Mouse (Mus musculus): ENCODE measurements at regions not wholly inside any gene's neighbourhood (a gene's known extent, or its start where the extent isn't known, plus 50 kb on each side); places are given as distances from the start of the nearest gene placed in this dataset.
A peak's percentile ranks its signal among the peaks of the same experiment; 100 is the strongest.
"Not testable (repeated sequence)": the region's sequence is repeated elsewhere in the genome, so short reads cannot be mapped to it uniquely, and the experiment has no call there.

DNA sequence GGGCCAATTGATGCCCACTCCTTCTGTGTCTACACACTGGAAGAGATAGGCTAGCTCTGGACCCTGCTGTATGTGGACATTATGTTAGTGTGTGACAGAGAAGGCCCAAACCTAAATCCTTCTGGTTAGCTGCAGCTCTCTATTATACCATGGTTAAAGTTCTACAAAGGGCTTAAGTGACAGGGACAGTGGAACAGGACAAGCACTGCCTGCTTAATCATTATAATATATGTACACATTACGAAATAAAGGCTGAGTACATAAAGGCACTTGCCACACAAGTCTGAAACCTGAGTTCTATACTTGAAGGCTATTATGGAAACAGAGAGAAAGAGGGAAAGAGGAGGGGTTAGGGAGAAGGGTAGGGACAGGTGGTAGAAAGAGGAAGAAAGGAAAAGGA, 55.2 kb downstream of the Rdh14 start:
- DNase-seq (ENCODE audit: low spot score in 2 of 2): no peak

DNA sequence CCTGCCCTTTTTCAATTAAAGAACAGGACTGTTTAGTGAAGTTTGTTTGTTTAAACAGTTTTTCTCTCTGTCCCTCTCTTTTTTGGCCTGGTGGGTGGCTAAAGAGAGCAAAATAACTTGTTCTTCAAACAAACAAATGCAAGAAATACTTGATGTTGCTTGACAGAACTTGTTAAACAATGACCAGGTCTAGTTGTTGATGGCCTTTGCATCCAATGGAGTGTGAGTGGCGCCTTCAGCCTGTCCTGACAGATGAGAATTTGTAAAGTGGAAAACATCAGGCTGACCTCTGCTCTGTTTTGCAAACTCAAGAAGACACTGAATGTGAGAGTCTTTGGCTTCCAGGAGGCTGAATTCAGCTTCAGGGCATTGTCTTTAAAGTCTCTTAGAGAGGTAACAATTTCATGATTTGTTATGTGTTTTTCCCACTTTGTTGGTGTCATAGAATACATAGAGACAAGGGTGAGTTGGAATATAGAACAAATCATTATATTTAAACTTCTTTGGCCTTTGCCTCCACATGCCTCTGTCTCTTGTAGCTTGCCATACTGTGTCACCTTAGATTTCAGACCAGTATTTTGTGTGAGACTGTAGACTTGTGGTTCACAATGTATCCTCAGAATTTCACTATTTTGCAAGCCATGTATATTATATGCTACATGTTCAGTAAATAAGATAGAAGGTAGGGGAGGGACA, 67.5 kb downstream of the Rdh14 start:
- DNase-seq (ENCODE audit: low spot score in 2 of 2): no peak

DNA sequence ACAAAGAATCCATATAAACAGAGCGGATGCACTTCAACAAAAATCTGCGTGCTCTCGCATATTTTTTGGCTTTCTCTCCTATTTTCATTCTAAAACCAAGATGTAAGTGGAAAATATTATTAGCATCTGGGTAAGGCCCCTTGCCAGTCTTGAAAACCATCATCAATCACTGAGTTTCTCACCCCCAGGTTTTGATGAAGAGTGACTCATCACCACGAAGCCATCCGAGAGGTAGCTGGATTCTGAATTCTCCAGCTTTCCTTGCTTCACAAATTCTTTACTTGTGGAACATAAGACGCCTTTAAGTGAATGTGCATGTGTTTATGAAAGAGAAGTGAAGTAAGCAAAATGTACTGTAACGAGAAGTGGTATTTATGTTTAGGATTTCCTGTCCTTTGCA, 71.2 kb downstream of the Rdh14 start:
- DNase-seq (ENCODE audit: low spot score in 2 of 2): no peak

DNA sequence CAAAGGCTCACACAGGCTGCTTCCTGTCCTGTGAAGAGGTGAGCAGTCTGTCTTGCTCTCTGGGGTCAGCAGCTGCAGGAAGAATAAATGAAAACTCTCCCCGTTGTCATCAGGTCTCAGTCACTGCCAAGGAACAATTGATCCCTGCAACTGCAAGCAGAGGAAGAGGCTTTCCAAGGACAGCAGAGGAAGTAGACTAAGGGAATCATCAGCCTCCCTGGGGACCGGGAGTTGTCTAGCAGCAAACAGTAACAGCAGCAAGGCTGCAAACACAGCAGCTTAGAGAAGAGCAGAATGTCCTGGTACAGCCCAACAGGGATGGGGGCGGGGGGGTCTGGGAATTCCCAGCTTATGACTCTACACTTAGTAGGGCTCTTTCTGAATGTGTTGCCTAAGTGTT, 72.4 kb downstream of the Rdh14 start:
- DNase-seq (ENCODE audit: low spot score in 2 of 2): no peak

DNA sequence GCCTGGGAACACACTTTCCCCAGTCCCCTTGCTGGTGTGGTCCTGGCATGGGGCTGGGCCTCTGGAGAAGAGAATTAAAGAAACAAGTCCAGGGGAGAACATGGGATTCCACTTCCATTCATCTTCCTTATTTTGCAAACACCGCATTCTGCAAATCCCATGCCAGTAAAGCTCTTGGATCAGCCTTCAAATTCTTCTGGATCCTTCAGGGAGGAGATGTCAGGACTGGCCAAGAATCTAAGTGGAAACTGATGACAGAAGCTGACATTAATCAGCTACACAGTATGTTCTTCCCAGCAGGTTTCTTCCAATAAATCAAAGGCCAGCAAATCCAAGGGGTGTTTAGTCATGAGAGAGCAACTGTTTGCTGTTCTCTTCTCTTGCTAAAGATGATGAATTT, 83.4 kb downstream of the Rdh14 start:
- no peak for DNase-seq (ENCODE audit: low spot score in 2 of 2)

DNA sequence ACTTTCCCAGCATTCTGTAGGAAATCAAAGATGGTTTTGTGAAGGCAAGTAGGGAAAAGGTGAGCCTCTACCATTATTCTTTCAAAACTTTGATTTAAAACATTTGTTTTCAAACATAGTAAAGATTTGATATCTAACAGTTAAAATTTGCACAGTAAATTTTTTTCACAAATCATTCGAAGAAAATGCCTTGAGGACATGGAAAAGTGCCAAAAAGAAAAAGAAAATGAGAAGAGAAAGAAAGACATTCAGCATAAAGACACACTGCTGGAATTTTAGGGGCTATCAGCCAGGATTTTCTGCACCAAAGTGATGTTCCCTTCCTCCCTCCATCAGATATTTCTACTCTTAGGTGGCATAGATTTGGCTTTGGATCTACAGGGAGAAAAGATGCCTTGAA, 90.2 kb downstream of the Rdh14 start:
- no peak for DNase-seq (ENCODE audit: low spot score in 2 of 2)

DNA sequence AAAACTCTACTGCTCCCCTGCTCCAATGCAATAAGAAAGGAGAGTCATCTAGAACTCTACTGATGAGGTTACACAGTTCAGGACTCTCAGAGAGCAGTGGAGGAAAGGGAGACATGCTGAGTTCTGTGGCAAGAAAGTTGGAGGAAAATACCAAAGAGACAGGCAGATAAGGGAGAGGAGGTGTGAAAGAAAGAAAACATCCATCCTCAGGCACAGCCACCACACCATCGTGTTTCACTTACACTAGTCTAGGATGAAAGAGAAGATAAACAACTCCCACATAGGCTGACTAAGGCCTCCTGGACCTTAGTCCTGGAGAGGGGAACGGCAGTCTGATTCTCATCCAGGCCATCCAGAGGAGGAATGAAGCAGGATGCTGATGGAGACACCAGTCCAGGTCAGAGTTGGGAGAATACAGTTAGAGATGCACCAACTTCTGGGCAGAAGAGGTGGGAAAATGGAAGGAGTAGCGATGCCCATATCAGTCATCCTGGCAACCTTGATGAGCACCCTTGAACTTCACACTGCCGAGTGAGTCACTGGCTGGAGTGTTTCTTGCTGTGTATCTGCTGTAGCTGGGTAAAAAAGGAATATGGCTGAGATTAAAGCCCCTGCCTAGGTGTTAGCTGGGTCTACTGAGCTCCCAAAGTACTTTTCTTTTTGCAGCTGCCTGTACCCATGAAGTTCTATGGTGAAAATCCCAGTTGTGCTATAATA, 91.9 kb downstream of the Rdh14 start:
- no peak for DNase-seq (ENCODE audit: low spot score in 2 of 2)

DNA sequence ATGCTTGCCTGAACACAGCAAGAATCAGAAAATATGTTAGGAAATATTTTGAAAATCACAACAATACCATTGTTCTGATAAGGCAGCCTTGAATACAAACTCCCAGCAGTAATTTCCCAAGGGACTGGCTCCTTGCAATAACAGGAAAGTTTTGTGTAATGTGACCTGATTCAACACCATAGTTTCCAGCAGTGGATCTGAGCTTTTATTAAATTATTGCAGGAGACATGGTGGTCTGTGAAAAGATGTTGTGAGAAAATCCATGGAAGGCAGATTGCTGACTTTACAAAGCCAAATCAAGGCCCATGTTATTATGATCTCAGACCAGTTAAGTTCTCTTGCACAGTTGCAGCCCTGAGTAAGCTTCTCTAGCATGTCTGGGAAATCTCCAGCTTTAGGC, 116.1 kb downstream of the Rdh14 start:
- DNase-seq (ENCODE audit: low spot score in 2 of 2): no peak

DNA sequence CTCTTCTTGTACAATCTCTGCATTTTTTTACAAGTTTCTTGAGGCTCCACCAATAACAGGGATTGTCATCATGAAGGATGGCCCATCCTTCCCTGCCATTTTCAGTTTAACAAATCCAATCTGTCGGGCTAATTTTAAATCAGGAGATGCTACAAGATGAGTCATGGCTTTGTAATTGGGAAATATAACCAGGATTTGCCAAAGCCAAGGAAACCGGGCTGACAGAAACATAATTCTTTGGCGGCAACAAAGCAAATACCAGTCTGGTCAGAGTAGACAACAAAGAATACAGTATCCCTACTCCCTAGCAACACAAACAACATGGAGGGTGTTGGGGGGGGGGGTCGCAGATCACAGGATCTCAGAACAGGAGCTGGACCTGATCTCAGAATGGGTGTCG, 123.0 kb downstream of the Rdh14 start:
- no peak for DNase-seq (ENCODE audit: low spot score in 2 of 2)

DNA sequence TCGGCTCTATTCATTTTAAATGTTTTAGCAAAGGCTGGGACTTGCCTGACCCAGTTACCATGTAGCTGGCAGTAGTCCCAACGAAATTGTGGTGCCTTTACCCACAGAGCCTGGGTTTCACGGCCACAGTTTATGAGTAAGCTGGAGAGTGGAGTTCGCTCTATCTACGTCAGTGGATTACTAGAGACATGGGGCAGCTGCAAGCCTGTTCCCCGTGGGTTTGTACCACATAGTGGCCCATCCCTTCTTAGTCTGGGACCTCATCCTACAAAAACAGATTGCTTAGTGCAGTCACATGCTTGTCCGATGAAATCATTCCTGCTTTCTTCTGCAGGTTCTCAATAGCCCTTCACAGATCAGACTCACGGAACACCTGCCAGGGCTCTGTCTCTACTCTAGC, 123.7 kb downstream of the Rdh14 start:
- no peak for DNase-seq (ENCODE audit: low spot score in 2 of 2)

DNA sequence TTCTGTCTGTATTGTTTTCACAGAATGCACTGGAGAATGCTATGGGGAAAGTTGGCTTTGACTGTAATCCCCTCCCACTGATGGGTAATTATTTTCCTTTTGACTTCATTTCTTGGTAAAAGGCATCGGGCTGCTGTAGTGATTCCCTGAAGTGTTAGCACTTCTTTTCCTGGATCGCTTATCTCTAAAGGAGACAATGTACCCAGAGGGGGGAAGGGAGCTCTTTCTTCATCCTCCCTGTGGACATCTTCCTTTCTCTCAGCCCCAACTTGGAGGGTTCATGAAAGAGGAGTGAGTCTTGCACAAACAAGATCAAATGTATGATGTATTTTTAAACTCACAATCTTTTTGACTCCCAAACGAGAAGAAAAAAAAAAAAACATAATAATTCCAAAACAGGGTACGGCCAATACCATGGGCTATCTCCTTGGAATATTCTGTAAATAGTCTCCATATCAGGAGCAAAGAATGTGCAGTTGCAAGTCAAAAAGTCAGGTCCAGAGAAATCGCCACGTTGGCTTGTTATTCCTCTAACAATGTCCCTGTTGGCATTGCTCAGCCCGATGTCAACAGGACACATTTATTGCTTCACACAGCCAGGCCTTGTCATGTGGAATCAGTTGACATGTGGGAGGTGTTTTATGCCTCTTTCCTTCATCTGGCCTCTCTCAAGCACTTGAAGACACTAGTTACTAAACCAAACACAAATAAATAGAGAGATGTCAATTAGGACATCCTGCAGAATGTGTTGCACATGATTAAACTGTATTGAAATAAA, 134.1 kb downstream of the Rdh14 start:
- no peak for DNase-seq (ENCODE audit: low spot score in 2 of 2)

DNA sequence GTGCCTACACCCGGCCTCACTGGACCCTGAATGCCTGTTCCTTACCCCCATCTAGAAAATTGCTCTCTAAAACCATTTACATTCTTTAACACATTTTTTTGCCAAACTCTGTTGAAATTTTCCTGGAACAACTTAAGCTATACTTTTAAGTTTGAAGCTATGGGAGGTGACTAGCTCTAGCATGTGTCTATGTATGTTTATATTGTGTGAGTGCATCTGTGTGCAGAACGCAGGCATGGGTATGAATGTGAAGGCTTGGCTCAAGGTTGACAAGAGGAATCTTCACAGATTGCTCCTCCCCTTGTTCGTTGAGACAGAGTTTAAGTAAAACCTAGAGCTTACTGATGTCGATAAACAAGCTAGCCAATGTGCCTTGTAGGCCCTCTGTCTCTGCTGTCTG, 135.4 kb downstream of the Rdh14 start:
- no peak for DNase-seq (ENCODE audit: low spot score in 2 of 2)

DNA sequence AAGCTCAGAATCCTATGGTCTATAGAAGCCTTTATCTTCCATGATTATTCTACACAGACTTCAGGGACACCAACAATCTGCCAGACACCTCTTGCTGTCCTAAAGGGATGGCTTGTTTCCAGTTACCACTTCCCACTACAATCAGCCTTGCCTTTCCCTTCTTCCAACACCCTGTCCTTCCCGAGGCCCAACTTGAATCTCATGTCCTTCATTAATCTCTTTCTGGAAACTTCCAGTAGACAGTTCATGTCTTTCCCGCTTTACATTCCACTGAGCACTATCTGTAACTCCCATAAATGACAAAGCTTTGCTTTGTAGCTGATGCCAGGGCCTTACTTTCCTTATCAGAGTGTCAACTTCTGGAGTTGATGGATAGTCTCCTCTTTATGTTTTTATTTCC, 138.5 kb downstream of the Rdh14 start:
- no peak for DNase-seq (ENCODE audit: low spot score in 2 of 2)

DNA sequence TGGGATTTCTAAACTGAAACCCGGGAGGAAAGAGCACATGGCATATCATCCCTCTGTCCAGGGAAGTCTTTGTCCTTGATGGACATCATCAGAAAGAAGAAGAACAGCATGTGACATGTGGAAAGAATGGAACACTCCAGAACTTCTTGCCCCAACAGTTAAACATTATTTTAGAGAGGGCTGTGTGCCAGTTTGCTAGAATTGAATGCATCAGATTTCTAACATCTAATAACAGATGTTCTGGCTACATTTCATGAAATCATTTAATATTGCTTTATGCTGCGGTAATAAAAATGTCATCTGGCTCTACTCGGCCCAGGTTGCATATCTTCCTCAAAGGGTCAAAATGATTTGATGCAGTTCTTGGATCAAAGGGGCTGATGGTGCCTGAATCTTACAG, 140.4 kb downstream of the Rdh14 start:
- no peak for DNase-seq (ENCODE audit: low spot score in 2 of 2)

DNA sequence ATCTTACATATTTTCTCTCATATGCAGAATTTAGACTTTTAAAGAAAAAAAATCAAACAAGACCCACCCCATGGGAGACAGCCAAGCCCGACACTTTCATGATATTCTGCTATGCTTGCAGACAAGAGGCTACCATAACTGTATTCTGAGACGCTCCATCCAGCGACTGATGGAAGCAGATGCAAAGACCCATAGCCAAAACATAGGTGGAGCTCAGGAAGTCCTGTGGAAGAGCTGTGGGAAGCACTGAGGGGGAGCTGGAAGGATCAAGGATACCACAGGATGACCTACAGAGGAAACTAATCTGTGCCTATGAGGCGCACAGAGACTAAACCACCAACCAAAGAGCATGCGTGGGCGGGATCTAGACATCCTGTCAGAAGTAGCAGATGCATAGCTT, 143.4 kb downstream of the Rdh14 start:
- DNase-seq (ENCODE audit: low spot score in 2 of 2): no peak

DNA sequence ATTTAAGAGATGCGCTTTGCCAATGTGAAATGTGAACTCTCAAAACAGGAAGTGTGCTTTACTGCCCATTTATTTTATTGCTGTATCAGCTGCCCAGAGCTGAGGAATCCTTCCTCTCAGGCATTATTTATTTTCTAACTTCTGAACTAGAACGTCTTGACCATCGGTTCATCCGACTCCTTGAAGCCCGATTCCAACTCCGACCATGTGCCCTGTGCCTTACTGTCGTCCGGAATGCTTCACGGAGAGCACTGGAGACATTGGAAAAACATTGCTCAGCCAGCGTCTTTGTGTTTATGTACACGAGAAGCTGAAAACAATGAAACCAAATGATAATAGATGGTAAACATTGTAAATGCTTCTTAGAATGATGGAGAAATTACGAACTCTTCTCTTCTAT, 145.7 kb downstream of the Rdh14 start:
- no peak for DNase-seq (ENCODE audit: low spot score in 2 of 2)

DNA sequence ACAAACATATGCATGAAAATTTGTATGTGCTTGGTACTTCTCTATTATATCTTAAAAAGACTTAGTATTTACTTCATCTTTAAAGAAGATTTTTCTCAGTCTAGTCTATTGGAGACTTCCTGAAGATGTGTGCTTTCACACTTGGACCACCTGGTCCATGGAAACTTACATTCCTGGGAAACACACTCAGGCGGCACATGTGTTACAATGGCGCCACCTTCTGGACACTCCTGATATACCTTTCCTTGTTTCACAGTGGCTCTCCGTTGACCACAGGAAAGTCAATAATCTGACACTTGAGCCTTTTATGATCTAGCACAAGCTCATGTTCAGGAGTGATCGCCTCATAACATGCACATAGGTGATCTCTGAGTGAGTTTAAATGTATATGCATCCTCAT, 146.5 kb downstream of the Rdh14 start:
- DNase-seq (ENCODE audit: low spot score in 2 of 2): peak in 1 of 2 experiments; percentile 22

DNA sequence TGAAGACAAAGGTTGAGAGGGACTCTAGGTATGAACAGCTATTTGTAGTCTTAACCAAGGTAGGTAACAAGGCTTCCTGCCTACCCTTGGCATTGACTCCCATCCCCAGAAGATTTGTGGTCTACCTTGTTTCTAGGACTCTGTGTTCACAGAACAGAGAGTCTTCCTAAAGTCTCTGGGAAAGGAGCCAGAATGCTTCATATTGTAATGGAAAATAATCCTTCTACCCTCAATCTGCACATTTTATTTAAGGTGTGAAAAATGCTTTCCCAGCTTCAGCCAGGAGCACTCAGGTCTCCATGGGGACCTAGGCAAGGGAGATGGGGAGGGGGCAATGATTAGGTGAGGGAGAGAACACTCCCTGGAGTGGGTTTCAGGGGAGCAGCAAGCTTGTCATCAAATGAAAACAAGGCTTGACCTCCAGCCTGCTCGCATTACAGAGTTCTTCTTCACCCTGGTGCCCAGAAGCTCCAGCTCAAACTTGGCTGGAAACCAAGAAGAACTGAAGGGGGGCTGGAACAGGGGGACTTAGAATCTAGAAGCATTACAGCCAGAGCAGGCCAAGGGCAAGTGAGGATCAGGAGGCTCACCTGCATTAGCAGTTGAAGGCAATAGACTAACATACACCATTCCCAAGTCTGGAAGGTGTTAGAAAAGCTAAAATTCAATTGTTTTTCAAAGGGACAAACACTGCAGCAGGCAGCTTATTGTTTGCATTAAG, 159.1 kb downstream of the Rdh14 start:
- no peak for DNase-seq (ENCODE audit: low spot score in 2 of 2)

DNA sequence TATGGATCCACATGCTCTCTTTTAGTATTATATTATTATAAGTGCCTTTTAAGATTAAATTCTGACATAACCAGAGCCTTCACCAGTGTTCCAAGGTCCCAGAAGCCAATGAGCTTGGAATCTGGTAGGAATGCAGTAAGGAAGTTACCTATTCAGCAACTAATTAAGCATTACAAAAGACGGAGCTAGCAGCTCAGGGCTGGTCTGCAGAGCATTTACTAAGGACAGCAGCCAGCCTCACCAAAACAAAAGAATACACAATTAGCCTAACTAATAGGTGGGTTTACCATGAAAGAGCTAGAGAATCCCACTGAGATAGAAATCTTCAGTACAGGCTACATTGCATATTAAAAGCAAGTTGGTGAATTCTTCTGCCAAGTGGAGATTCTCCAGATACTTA, 164.1 kb downstream of the Rdh14 start:
- not testable (repeated sequence) for DNase-seq (ENCODE audit: low spot score in 2 of 2)

DNA sequence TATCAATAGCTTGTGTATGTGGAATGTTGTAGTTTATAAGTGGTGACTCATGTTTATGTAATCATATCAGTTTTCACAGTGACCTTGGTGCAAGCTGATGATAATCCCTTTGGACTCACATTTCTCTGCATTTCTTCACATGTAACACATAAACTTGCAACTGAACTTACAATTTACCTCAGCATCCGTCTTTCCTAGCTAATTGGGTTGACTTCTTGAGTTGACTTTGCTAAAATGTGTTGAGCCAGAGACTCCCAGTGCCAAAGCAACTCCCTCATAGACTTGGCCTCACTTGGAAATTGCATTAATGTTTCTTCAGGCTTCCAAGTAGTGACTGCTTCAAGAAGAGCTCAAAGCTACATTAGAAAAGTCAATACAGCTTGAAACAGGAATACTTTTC, 172.4 kb downstream of the Rdh14 start:
- no peak for DNase-seq (ENCODE audit: low spot score in 2 of 2)

DNA sequence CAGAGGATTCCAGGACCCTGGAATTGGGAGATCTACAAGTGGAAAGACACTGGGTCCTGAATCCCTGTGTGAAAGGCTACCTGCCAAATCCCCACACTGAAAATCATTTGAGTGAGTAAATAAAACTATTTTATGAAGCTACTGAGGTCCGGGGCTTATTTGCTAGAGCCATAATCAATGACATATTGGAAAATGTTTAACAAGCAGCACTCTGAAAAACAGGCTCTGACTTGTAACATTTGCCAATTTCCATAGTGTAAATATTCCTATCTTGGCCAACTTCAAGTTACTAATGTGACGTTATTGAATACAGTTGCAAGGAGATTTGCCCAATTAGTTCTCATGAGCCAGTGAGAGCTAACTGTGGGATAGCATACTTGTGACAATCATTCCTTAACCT, 177.3 kb downstream of the Rdh14 start:
- DNase-seq (ENCODE audit: low spot score in 2 of 2): no peak

DNA sequence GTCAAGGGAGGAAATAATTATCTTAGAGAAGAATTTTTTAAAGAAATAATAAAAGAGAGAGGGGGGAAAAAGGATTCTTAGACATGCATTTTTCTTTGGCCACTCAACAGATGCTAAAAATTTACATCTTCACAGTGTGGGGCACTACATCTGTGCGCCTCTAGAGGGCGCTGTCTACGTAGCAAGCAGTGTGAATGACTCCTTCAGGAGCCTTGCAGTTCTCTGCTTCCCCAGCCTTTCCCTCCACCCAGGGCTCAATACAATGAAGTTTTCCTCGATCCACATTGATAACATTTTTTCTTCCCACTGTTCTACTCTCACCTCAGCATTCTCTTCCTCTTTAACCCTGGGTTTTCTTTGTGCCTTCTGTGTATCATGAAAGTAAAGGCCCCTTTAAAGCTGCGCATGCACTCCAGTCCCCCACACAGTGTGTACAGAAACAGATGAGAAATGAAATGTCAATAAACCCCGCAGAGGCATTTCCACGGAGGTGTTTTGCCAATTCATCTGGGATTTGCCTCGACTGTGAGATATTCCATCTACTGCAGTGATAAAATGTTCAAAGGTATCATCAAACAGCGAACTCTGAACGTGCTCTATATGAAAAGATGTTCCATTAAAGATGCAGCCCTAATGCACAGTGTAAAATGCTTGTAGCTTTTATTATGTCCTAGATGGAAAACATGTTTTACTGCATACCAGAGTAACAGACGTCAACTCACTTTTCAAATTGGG, 181.2 kb downstream of the Rdh14 start:
- no peak for DNase-seq (ENCODE audit: low spot score in 2 of 2)
